Mouse (Mus musculus) bone marrow, adult 2 months (tissue): ENCODE measurements at regions not wholly inside any gene's neighbourhood (a gene's known extent, or its start where the extent isn't known, plus 50 kb on each side); places are given as distances from the start of the nearest gene placed in this dataset.
A peak's percentile ranks its signal among the peaks of the same experiment; 100 is the strongest.

Experiments
- H3K27ac ChIP-seq: fragments of 200-500 bp; 2 replicates; pipeline ENCODE4 v1.5.1; 2012; ENCODE audit warnings: low read depth, mild to moderate bottlenecking, control low read depth, inconsistent platforms, low read length; ENCODE audit not compliant: control insufficient read depth, poor library complexity, insufficient read depth
- H3K4me1 ChIP-seq: fragments of 200-500 bp; 2 replicates; pipeline ENCODE4 v1.6.1; 2011; ENCODE audit warnings: low read length; ENCODE audit not compliant: control insufficient read depth, insufficient read depth
- H3K4me3 ChIP-seq: fragments of 200-500 bp; replicated peaks from 2 replicates; pipeline ENCODE3; 2011; ENCODE audit warnings: mild to moderate bottlenecking, low read depth, low read length, control low read depth; ENCODE audit not compliant: control insufficient read depth
- CTCF ChIP-seq: fragments of 200-500 bp; IDR thresholded peaks from 2 replicates; pipeline ENCODE4 v1.5.1; 2011; ENCODE audit warnings: low read length, control low read depth; ENCODE audit not compliant: control insufficient read depth, insufficient read depth
- POLR2A ChIP-seq: fragments of 200-500 bp; IDR thresholded peaks from 2 replicates; pipeline ENCODE4 v1.6.1; 2011; ENCODE audit warnings: low read depth, mild to moderate bottlenecking, control low read depth, low read length, borderline replicate concordance; ENCODE audit not compliant: control insufficient read depth
- WGBS: fragments of 180-500 bp; shearing (Covaris S2); methylation state at CpG from one replicate; pipeline ENCODE4 v1.1.7; 2018; 5-methylcytosine and 5-hydroxymethylcytosine counted together

GRCm38 (mm10) chr4:95157653-95158430, 105.8 kb upstream of the Jun start:
- peaks cover 6% of the 10 kb centered on the region for H3K4me1 ChIP-seq
- WGBS, result 53% methylated on average over 7 of the region's 7 CpGs
- H3K4me3 ChIP-seq, result no peak overlapping the region
- no peak overlapping the region for H3K27ac ChIP-seq
- TF ChIP-seq POLR2A (no peak), CTCF (no peak)

DNA sequence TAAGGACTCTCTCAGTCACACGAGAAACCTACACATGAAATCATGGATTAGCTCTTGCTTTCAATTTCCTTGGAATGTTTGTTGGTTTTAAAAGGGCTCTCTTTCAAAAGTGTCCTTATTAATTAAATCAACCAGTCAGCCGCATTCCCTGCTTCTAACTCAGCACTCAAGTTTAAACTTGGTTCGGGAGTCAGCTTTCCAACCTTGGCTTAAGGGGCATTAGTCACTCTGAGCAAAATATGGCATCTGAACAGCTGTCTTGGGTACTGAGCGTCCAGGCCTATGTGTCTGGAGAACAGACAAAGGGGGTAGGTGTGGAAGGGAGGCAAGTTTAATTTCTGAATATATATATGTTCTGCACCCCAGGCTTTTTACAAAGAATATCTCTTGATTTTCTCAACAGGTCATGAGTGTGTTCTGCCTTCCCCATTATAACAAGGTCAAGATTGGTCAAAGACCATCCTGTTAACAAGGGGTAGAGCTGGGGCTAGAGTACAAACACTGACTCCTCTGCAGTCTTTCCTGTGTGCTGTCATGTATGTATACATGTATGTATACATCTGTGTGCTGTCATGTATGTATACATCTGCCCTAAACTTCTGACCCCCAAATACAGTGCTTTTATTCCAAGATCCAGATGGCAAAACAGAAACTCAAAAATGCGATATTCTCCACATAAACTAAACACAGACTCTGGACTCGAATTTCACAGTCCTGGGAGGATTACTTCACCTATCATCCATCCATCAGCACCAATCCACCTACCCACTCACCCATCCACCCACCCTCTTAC, 106.8 kb upstream of the Jun start:
- Histone ChIP-seq H3K4me3 (no peak overlapping the region), H3K27ac (no peak overlapping the region), H3K4me1 (peaks cover 6% of the 10 kb centered on the region)
- no peak for TF ChIP-seq POLR2A
- TF ChIP-seq CTCF, result no peak
- 85% methylated on average over 6 of the region's 6 CpGs for WGBS

GRCm38 (mm10) chr4:95159821-95160220, 107.8 kb upstream of the Jun start:
- no peak overlapping the region for H3K4me3 ChIP-seq
- H3K27ac ChIP-seq, result no peak overlapping the region
- WGBS, result 86% methylated on average over 4 of the region's 4 CpGs
- peaks cover 6% of the 10 kb centered on the region for H3K4me1 ChIP-seq
- TF ChIP-seq POLR2A (no peak), CTCF (no peak)

DNA sequence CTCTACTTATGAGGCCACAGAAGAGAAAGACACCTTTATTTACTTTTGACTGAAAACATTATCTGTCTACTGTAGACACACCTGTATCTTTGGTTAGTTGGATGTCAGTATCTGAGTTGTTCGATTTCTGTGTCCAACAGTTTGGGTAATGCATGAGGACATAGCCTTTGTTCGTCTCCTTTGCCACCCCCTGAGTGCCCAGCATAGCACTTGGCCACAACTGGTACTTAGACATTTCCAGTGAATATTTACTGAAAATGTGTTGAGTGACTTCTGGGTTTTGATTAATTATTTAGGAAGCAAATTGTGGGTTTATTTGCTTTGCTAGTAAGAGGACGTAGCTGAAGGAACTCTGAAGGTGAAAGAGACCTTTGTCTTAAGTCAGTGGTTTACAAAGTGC, 108.4 kb upstream of the Jun start:
- no peak for TF ChIP-seq POLR2A
- Histone ChIP-seq H3K4me1 (peaks cover 5% of the 10 kb centered on the region), H3K4me3 (no peak overlapping the region), H3K27ac (no peak overlapping the region; the same call in 1 of the 2 replicates)
- 62% methylated on average over 3 of the region's 3 CpGs for WGBS

DNA sequence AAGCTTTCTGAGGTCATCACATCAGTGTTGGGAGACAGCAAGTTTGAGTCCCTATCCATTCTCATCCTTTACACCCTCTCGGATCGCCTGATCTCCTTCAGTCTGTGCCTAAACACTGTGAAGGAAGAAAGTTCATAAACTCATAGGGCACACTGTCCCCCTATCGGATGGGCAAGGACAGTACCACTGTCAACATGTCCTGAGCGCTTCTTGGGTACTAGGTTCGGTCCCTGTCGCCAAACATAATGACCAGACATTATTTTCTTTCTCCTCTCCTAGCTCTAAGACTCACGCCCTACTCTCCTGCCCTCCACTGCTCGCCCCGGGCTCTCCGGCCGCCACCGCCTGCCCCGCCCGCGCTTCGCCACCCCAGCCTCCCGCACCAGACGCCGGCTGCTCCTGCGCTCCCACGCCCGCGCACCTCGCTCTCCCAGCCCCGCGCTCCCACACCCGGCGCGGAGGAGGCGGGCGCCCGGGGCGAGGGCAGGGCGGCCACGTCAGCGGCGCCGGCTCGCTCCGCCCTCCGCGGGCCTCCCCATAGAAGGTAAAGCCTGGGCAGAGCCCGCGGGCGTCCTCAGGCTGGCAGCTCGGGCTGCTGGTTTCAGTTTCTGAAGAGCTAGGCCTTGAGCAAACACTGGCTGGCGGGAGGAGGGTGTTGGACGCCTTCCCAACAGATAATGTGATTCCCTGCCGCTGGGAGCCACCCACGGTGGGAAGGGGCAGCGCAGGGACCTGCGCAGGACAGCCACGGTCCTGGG, 109.1 kb upstream of the Jun start:
- 2% methylated on average over 52 of the region's 53 CpGs for WGBS
- H3K27ac ChIP-seq, result peak overlapping the region; percentile 98
- peaks cover 5% of the 10 kb centered on the region for H3K4me1 ChIP-seq
- TF ChIP-seq POLR2A (peak; percentile 78), CTCF (no peak)
- peak overlapping the region; percentile 75 for H3K4me3 ChIP-seq

- Histone ChIP-seq H3K4me3 (peak overlapping the region; percentile 75), H3K27ac (peak overlapping the region; percentile 98), H3K4me1 (peaks cover 5% of the 10 kb centered on the region)
- TF ChIP-seq CTCF (no peak), POLR2A (no peak)
- WGBS, result 16% methylated on average over 7 of the region's 7 CpGs
These were observed 109.6 kb upstream of the Jun start for GRCm38 (mm10) chr4:95161670-95162020.

DNA sequence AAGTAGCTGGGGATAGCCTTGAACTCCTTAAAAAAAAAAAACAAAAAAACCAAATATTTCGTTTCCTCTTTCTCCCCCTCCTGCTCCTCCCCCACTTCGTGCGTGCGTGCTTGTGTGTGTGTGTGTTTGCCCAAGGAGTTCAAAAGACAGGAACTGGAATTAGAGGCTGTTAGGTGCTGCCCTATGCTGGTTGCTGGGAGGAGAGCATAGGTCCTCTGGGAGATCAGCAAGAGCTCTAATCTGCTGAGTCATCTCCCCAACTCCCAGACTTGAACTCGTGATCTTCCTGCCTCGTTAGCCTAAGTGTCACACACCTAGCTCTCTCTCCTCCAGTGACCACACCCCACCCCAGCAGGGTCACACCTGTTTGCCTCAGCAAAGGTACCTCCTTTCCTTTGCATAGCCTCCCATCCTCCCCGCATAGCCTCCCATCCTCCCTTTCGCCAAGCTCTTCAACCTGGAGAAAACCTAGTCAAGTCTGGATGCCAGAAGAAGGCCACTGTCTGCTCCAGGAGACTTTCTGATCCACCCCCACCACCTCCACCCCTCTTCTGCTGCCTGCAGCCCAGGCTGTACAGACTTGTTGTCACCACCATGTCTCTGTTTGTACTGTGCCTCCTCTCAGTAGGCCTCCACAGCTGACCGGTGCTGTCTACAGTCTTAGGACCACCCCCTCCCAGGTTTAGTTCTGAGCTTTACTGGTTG, 110.5 kb upstream of the Jun start:
- H3K27ac ChIP-seq, result peak overlapping the region; percentile 18
- peaks cover 4% of the 10 kb centered on the region for H3K4me1 ChIP-seq
- 34% methylated on average over 9 of the region's 9 CpGs for WGBS
- no peak for TF ChIP-seq POLR2A
- no peak for TF ChIP-seq CTCF
- H3K4me3 ChIP-seq, result no peak overlapping the region
